Comparison of ENCODE assay signal across 12 mouse cellular contexts in genomic region chr3:52840160-52840953, GRCm38 (mm10).
DNase-seq lines count a peak whose midpoint lies in the region; ATAC-seq and TF ChIP-seq lines count a peak whose summit lies in the region.
"Had no signal": no experiment of that assay in that cellular context is flagged by ENCODE, and none has a peak within 500 bp of the region (broad histone marks: within the 10 kb centered on the region; RNA-seq: fewer than 3 reads in every experiment).

No protein-coding gene starts in this region.

- no peak overlapping the region for H3K4me2 ChIP-seq in heart, embryonic 16.5 days (ENCODE audit: low read depth, low read length)
- H3K4me2 ChIP-seq: heart, embryonic 15.5 days had no signal

- H3K4me3 ChIP-seq in heart, embryonic 16.5 days (ENCODE audit: low read length): no peak overlapping the region
- no peak overlapping the region for H3K4me3 ChIP-seq in spleen, adult 2 months (ENCODE audit: extremely low read depth, insufficient read depth, insufficient read length)
- H3K4me3 ChIP-seq: heart, embryonic 15.5 days; megakaryocyte, embryonic 14.5 days had no signal

- peaks cover 4% of the 10 kb centered on the region; the same call in 1 of the 2 replicates for H3K4me1 ChIP-seq in heart, embryonic 16.5 days (ENCODE audit: control insufficient read depth, insufficient read depth, low read length)
- peaks cover 21% of the 10 kb centered on the region for H3K4me1 ChIP-seq in spleen, adult 2 months (ENCODE audit: control insufficient read depth, insufficient read depth, insufficient read length)

- H3K36me3 ChIP-seq in heart, embryonic 16.5 days (ENCODE audit: control insufficient read depth, insufficient read depth): no peaks in the 10 kb centered on the region
- no peaks in the 10 kb centered on the region for H3K36me3 ChIP-seq in spleen, adult 2 months (ENCODE audit: control insufficient read depth, insufficient read depth, low read length)
- H3K36me3 ChIP-seq: heart, embryonic 15.5 days had no signal

- DNase-seq in heart, postnatal 4 days: no peak
- peak; percentile 89 for DNase-seq in CD4-positive helper T cell, adult 2 months (ENCODE audit: low read depth, low spot score)
- peak; percentile 54 to 60 for DNase-seq in spleen, adult 2 months (ENCODE audit: low read depth in 1 of 2, low spot score in 2 of 2)
- DNase-seq in gastrocnemius, postnatal 25 days: no peak
- DNase-seq in right cerebral cortex, postnatal 14 days: no peak
- DNase-seq: layer of hippocampus, adult 9-11 months had no signal

- WGBS in heart, embryonic 16.5 days: 53% methylated on average over 12 of the region's 12 CpGs
- WGBS in spleen, adult 2 months: 18% methylated on average over 12 of the region's 12 CpGs

- H3K27me3 ChIP-seq in heart, embryonic 16.5 days (ENCODE audit: control insufficient read depth, insufficient read depth, low read length): no peaks in the 10 kb centered on the region
- no peaks in the 10 kb centered on the region for H3K27me3 ChIP-seq in spleen, adult 2 months (ENCODE audit: control insufficient read depth, insufficient read depth, low read length)
- H3K27me3 ChIP-seq: heart, embryonic 15.5 days had no signal

- TF ChIP-seq POLR2A in spleen, adult 2 months (IDR thresholded peaks at IDR 0.05; ENCODE audit: low read depth, low read length): no peak

- H3K9me3 ChIP-seq in heart, embryonic 16.5 days (replicated peaks; ENCODE audit: control insufficient read depth, low read length): no peaks in the 10 kb centered on the region
- H3K9me3 ChIP-seq: heart, embryonic 15.5 days; megakaryocyte, embryonic 14.5 days had no signal

- no peak for TF ChIP-seq CTCF in spleen, adult 2 months (IDR thresholded peaks at IDR 0.05; ENCODE audit: extremely low read depth, insufficient read depth, insufficient read length, insufficient replicate concordance)

- H3K27ac ChIP-seq in heart, embryonic 16.5 days (ENCODE audit: low read length): no peak overlapping the region
- H3K27ac ChIP-seq in spleen, adult 2 months (ENCODE audit: insufficient read depth, low read length): peak overlapping the region; percentile 65
- H3K27ac ChIP-seq: heart, embryonic 15.5 days had no signal

- H3K9ac ChIP-seq in heart, embryonic 16.5 days (ENCODE audit: low read length): no peak overlapping the region
- H3K9ac ChIP-seq: heart, embryonic 15.5 days had no signal

- peak; percentile 28; the same call in 1 of the 2 replicates for ATAC-seq in heart, embryonic 16.5 days (replicated peaks; ENCODE audit: extremely low read depth, insufficient read depth, low FRiP score)
- peak; percentile 36 to 48; a peak in 1 of 4 replicates for ATAC-seq in hematopoietic stem cell, adult 5-6 weeks (replicated peaks in 1 of 2; ENCODE audit: insufficient read depth in 1 of 2, low FRiP score in 2 of 2, low TSS enrichment in 1 of 2, low read depth in 1 of 2, poor library complexity in 2 of 2, severe bottlenecking in 2 of 2)
- ATAC-seq in erythroblast, adult 5-6 weeks (replicated peaks; ENCODE audit: low FRiP score, poor library complexity, severe bottlenecking): no peak
- ATAC-seq: forebrain, embryonic 14.5 days had no signal

Comparison
In these comparisons a context has a peak if more than half of its experiments do, and no peak if none do; other contexts are left out.
1. DNase-seq: peak in CD4-positive helper T cell, adult 2 months (single experiment) and spleen, adult 2 months (2 of 2); none in heart, postnatal 4 days (single experiment), gastrocnemius, postnatal 25 days (single experiment) and right cerebral cortex, postnatal 14 days (single experiment).